Mouse (Mus musculus): ENCODE results near the gene Tmem273. TPM values are rescaled to one million over a fixed set of nuclear protein-coding genes. Genes with fewer than 3 reads are reported as not detected.

Tmem273 gene
- polyA plus RNA-seq, 1 experiment from 2014 or later = 0.30 TPM

DNA sequence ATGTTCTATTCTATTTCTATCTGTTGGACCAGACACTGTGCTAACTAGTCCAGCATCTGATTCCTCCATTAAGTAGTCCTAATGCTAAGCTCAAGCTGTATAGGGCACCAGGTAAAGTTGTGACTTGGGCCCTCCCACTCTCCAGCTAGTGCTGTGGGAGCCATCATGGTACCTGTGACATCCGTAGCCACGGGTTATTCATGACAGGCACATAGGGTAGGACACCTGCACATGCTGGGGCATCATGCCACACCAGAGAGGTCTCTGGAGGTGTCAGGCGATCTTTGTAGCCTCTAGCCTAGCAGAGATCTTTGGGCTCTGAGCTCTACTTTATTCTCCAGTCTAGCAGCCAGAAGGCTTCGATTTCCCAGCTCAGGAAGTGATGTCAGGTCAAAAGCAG, 2.9 kb upstream of the Tmem273 start:
- Histone ChIP-seq H3K4me3 (no peak overlapping the region), H3K9me3 (replicated peaks) (no peaks in the 10 kb centered on the region), H3K36me3 (no peaks in the 10 kb centered on the region), H3K27me3 (no peaks in the 10 kb centered on the region), H3K4me2 (replicated peaks) (no peak overlapping the region), H3K27ac (no peak overlapping the region), H3K4me1 (no peaks in the 10 kb centered on the region), H3K9ac (no peak overlapping the region)
- ATAC-seq (ENCODE audit: low FRiP score) = no peak
- WGBS = 83% methylated on average over 4 of the region's 4 CpGs

DNA sequence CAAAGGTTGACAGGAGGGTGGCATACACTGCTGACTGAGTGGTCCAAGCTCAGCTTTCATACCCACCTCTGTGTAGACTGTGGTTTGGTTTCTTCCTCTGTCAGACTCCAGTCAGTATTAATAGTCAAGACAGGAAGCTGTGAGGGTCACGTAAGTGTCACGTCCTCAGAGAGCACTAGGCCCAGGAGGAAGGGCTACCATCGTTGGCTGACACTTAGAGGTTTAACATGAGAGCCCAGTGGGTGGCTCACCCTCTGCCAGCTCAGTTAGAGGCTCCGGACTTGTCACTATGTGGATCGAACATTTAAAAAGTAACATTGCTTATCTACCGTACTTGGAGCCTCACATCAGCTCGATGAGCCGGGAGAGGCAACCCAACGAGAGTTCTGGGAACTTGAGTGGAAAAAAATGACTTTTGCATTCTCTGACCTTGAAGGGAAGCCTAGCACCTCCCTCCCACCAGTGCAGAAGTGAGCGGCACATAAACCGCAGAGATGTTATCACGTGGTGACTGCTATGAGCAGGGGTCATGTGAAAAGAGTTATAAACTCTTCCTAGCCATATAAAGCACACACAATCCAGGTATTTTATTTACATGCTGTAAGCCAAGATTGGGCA, 1.5 kb upstream of the Tmem273 start:
- no peaks in the 10 kb centered on the region for H3K36me3 ChIP-seq
- H3K27me3 ChIP-seq = no peaks in the 10 kb centered on the region
- no peaks in the 10 kb centered on the region for H3K9me3 ChIP-seq (replicated peaks)
- ATAC-seq (ENCODE audit: low FRiP score) = no peak
- WGBS = 81% methylated on average over 12 of the region's 12 CpGs
- no peak overlapping the region for H3K9ac ChIP-seq
- no peak overlapping the region for H3K4me3 ChIP-seq
- H3K4me1 ChIP-seq = no peaks in the 10 kb centered on the region
- H3K27ac ChIP-seq = no peak overlapping the region
- no peak overlapping the region for H3K4me2 ChIP-seq (replicated peaks)

GRCm38 (mm10) chr14:32784748-32785134, 1.0 kb upstream of the Tmem273 start:
- Histone ChIP-seq H3K27ac (no peak overlapping the region), H3K9me3 (replicated peaks) (no peaks in the 10 kb centered on the region), H3K4me2 (replicated peaks) (no peak overlapping the region), H3K27me3 (no peaks in the 10 kb centered on the region), H3K36me3 (no peaks in the 10 kb centered on the region), H3K9ac (no peak overlapping the region), H3K4me1 (no peaks in the 10 kb centered on the region), H3K4me3 (no peak overlapping the region)
- WGBS = 80% methylated on average over 4 of the region's 4 CpGs
- ATAC-seq (ENCODE audit: low FRiP score) = no peak

DNA sequence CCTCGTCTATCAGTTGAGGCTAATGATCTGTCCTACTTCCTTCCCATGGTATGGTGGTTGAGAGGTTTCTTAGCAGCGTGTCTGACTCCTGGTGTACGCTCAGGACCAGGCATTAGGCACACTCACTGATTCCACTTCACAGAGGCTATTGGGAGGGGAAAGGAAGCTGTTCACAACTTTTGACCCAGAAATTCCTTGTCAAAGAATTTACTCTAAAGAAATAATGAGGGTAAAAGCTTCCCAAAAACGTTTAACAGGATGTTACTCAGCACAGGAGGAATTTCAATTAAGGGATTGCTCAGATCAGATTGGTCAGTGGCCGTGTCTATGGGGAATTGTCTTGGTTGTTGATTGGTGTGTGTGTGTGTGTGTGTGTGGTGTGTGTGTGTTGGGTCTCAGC, 1.9 kb downstream of the Tmem273 start:
- H3K4me3 ChIP-seq = no peak overlapping the region

DNA sequence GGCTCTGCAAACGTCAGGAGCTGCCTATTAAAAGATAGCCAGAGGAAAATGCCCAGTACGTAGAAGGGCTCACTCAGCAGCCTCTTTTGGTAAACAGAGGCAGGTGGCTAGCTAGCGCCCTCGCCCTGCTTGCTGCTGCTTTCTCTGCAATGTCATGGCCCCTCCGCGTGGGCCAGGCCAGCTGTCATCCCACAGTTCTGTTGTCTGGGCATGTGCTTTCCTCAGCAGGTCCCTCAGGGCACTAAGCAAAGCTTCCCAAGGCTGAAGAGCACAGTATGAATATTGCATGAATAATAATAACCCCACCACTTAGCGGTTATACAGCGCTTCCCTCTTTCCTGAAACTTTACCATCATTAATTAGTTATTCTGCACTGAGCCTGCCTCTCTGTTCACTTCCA, 10.6 kb downstream of the Tmem273 start:
- no peaks in the 10 kb centered on the region for H3K36me3 ChIP-seq
- H3K27me3 ChIP-seq = no peaks in the 10 kb centered on the region
- no peak overlapping the region for H3K4me2 ChIP-seq (replicated peaks)
- WGBS = 47% methylated on average over 8 of the region's 8 CpGs
- no peaks in the 10 kb centered on the region for H3K9me3 ChIP-seq (replicated peaks)
- no peak overlapping the region for H3K9ac ChIP-seq
- peak; percentile 48; the same call in 1 of the 2 replicates for ATAC-seq (ENCODE audit: low FRiP score)
- H3K4me3 ChIP-seq = no peak overlapping the region
- H3K27ac ChIP-seq = no peak overlapping the region
- peaks cover 12% of the 10 kb centered on the region for H3K4me1 ChIP-seq

More for the DNA sequence above, 1.9 kb downstream of the Tmem273 start:
- Histone ChIP-seq H3K4me1 (no peaks in the 10 kb centered on the region), H3K9ac (no peak overlapping the region), H3K9me3 (replicated peaks) (no peaks in the 10 kb centered on the region), H3K27me3 (no peaks in the 10 kb centered on the region), H3K4me2 (replicated peaks) (no peak overlapping the region), H3K27ac (no peak overlapping the region), H3K36me3 (no peaks in the 10 kb centered on the region)
- WGBS = 53% methylated on average over 5 of the region's 5 CpGs
- ATAC-seq (ENCODE audit: low FRiP score) = no peak

DNA sequence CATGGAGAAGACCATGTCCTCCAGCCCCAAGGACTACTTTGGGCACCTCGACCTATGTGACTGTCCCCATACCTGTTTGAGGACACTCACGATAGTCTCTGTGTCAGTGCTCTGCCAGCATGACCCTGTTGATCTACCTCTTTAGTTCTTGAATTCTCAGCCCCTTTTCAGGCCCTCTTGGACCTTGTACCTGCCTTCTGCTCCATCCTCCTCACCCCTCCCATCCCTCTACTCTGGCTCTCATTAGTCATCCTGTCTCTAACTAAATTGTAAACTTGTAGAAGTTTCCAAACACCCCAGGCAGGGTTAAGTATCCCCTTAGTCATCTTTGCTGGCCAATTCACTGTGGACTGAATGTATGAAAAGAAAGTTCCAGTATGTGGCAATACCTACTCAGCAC, 12.0 kb downstream of the Tmem273 start:
- ATAC-seq (ENCODE audit: low FRiP score) = no peak
- Histone ChIP-seq H3K27ac (no peak overlapping the region), H3K27me3 (no peaks in the 10 kb centered on the region), H3K4me2 (replicated peaks) (no peak overlapping the region), H3K4me1 (peaks cover 12% of the 10 kb centered on the region), H3K9me3 (replicated peaks) (no peaks in the 10 kb centered on the region), H3K9ac (no peak overlapping the region), H3K4me3 (no peak overlapping the region), H3K36me3 (no peaks in the 10 kb centered on the region)
- WGBS = 92% methylated on average over 2 of the region's 2 CpGs

- Histone ChIP-seq H3K27ac (no peak overlapping the region), H3K27me3 (no peaks in the 10 kb centered on the region), H3K9ac (no peak overlapping the region), H3K36me3 (no peaks in the 10 kb centered on the region), H3K9me3 (replicated peaks) (no peaks in the 10 kb centered on the region), H3K4me2 (replicated peaks) (no peak overlapping the region), H3K4me1 (peaks cover 12% of the 10 kb centered on the region), H3K4me3 (no peak overlapping the region)
- no peak for ATAC-seq (ENCODE audit: low FRiP score)
- WGBS = 85% methylated on average over 4 of the region's 4 CpGs
These were observed 12.6 kb downstream of the Tmem273 start for GRCm38 (mm10) chr14:32798355-32798754.

GRCm38 (mm10) chr14:32800048-32800447, 14.3 kb downstream of the Tmem273 start:
- no peak overlapping the region for H3K9ac ChIP-seq
- no peaks in the 10 kb centered on the region for H3K36me3 ChIP-seq
- H3K4me1 ChIP-seq = peaks cover 12% of the 10 kb centered on the region
- no peak for ATAC-seq (ENCODE audit: low FRiP score)
- H3K4me3 ChIP-seq = no peak overlapping the region
- no peaks in the 10 kb centered on the region for H3K9me3 ChIP-seq (replicated peaks)
- H3K4me2 ChIP-seq (replicated peaks) = no peak overlapping the region
- H3K27me3 ChIP-seq = no peaks in the 10 kb centered on the region
- H3K27ac ChIP-seq = no peak overlapping the region
- 93% methylated on average over 7 of the region's 7 CpGs for WGBS

- 0 out of 2 replicates have a peak, but pooled peaks have one; percentile 40 for ATAC-seq (ENCODE audit: low FRiP score)
- Histone ChIP-seq H3K36me3 (no peaks in the 10 kb centered on the region), H3K9me3 (replicated peaks) (no peaks in the 10 kb centered on the region), H3K4me1 (peaks cover 8% of the 10 kb centered on the region), H3K9ac (no peak overlapping the region), H3K4me2 (replicated peaks) (no peak overlapping the region), H3K27ac (no peak overlapping the region), H3K27me3 (no peaks in the 10 kb centered on the region), H3K4me3 (no peak overlapping the region)
- 60% methylated on average over 11 of the region's 11 CpGs for WGBS
These were observed 15.4 kb downstream of the Tmem273 start for GRCm38 (mm10) chr14:32801016-32801661.

GRCm38 (mm10) chr14:32801662-32802024, 15.9 kb downstream of the Tmem273 start:
- Histone ChIP-seq H3K27me3 (no peaks in the 10 kb centered on the region), H3K36me3 (no peaks in the 10 kb centered on the region), H3K9me3 (replicated peaks) (no peaks in the 10 kb centered on the region), H3K4me2 (replicated peaks) (no peak overlapping the region), H3K9ac (no peak overlapping the region), H3K4me1 (peaks cover 3% of the 10 kb centered on the region), H3K4me3 (no peak overlapping the region), H3K27ac (no peak overlapping the region)
- ATAC-seq (ENCODE audit: low FRiP score) = 0 out of 2 replicates have a peak, but pooled peaks have one; percentile 8

GRCm38 (mm10) chr14:32810111-32810510, 24.3 kb downstream of the Tmem273 start:
- Histone ChIP-seq H3K27me3 (no peaks in the 10 kb centered on the region), H3K36me3 (no peaks in the 10 kb centered on the region), H3K9ac (no peak overlapping the region), H3K4me2 (replicated peaks) (no peak overlapping the region), H3K27ac (no peak overlapping the region), H3K4me3 (no peak overlapping the region), H3K4me1 (no peaks in the 10 kb centered on the region), H3K9me3 (replicated peaks) (no peaks in the 10 kb centered on the region)
- no peak for ATAC-seq (ENCODE audit: low FRiP score)

DNA sequence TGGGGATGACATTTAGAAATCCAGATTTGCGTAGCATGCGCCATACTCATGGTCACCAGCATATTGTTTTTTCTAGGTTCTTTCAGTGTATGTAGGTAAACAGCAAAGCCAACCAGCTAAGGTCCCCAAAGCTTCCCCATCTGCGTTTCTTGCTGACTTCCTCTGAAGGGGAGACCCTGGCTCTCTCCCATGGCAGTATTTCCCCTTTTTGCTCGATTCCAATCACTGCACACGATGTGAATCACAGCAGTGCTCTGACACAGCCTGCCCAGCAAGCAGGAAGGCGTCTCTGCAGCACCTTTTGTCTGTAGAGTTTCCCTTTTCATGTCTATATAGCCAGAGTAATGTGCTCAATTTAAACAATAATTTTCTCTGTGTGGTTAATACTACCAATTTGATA, 26.7 kb downstream of the Tmem273 start:
- Histone ChIP-seq H3K9me3 (replicated peaks) (no peaks in the 10 kb centered on the region), H3K4me2 (replicated peaks) (no peak overlapping the region), H3K4me3 (no peak overlapping the region), H3K4me1 (no peaks in the 10 kb centered on the region), H3K27me3 (no peaks in the 10 kb centered on the region), H3K27ac (no peak overlapping the region), H3K9ac (no peak overlapping the region), H3K36me3 (no peaks in the 10 kb centered on the region)
- ATAC-seq (ENCODE audit: low FRiP score) = no peak
- 71% methylated on average over 6 of the region's 6 CpGs for WGBS

DNA sequence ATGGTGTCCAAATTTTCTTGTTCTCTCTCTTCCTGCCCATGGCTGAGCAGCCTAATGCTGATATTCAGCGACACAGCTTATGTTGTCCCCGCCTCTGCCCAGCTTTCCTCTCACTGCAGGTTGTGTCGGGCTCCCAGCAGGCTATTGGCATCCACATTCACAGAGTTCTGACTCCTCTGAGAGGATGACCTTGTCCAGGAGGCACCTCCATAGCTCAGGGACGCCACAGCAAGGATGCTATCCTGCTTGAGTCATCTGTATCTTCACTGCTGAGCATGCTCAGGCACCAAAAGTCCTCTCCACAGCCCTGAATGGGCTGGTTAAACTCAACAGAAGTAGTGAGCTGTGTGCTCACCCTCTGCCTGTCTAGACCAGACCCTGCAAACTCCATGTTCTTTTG, 29.2 kb downstream of the Tmem273 start:
- Histone ChIP-seq H3K36me3 (no peaks in the 10 kb centered on the region), H3K9ac (no peak overlapping the region), H3K4me2 (replicated peaks) (no peak overlapping the region), H3K27ac (no peak overlapping the region), H3K9me3 (replicated peaks) (no peaks in the 10 kb centered on the region), H3K4me1 (peaks cover 6% of the 10 kb centered on the region; the same call in 1 of the 2 replicates), H3K4me3 (no peak overlapping the region), H3K27me3 (no peaks in the 10 kb centered on the region)
- 71% methylated on average over 4 of the region's 4 CpGs for WGBS
- no peak for ATAC-seq (ENCODE audit: low FRiP score)

All from hindbrain, embryonic 12.5 days (tissue).